Mouse (Mus musculus) cerebellum, postnatal 4 days (tissue): Measurements from ENCODE around the gene Igfbpl1.

ENCODE experiments used
- DNase-seq, 2 experiments: peaks; one replicate each; pipeline ENCODE4 v3.0.0; 2022; ENCODE audit warnings: low spot score in 2 of 2, mixed read lengths in 1 of 2

Gene Igfbpl1

GRCm38 (mm10) chr4:45770638-45771033 lies 56.1 kb downstream of the Igfbpl1 start:
- no peak for DNase-seq

GRCm38 (mm10) chr4:45769791-45770637 lies 56.7 kb downstream of the Igfbpl1 start:
- no peak for DNase-seq

- no peak for DNase-seq
Measured at GRCm38 (mm10) chr4:45769141-45769540, 57.6 kb downstream of the Igfbpl1 start.

- no peak for DNase-seq
Measured at GRCm38 (mm10) chr4:45767891-45768558, 58.7 kb downstream of the Igfbpl1 start.

- DNase-seq, result no peak
Measured at GRCm38 (mm10) chr4:45766774-45767173, 59.9 kb downstream of the Igfbpl1 start.

GRCm38 (mm10) chr4:45765565-45766201 lies 61.0 kb downstream of the Igfbpl1 start:
- DNase-seq, result no peak

GRCm38 (mm10) chr4:45765121-45765564 lies 61.6 kb downstream of the Igfbpl1 start:
- DNase-seq, result no peak

- DNase-seq, result no peak
Measured at GRCm38 (mm10) chr4:45764141-45764494, 62.6 kb downstream of the Igfbpl1 start.

GRCm38 (mm10) chr4:45763288-45764140 lies 63.2 kb downstream of the Igfbpl1 start:
- DNase-seq, result no peak

- no peak for DNase-seq
Measured at GRCm38 (mm10) chr4:45762600-45762999, 64.1 kb downstream of the Igfbpl1 start.
